In the genomic region with DNA sequence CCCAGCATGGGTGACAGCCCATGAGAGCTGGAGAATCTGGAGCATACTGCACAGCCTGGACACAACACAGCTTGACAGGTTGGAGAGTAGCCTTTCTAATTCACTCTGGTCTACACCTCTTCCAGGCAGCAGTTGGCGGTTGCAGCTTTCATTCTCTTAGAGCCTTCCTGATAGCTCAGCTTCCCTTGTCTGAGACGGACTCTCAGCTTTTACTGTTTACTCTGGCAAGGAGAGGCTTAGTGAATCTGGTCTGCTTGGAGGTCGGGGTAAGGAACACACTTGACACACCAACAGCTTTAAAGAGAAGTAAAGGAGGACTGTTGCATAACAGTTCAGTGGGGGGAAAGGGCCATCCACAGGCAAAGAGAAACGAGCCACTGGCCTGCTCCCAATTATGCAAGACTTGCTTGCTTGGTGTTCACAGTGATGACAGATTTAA, we compare ENCODE assay signal across 8 mouse cellular contexts. TPM values are rescaled to one million over a fixed set of nuclear protein-coding genes. Genes with fewer than 3 reads are reported as not detected.
DNase-seq lines count a peak whose midpoint lies in the region; ATAC-seq and TF ChIP-seq lines count a peak whose summit lies in the region.

No protein-coding gene starts in this region.

- no peak overlapping the region for H3K9ac ChIP-seq in kidney, postnatal 0 days (ENCODE audit: low read depth, low read length)

- no peak overlapping the region for H3K4me3 ChIP-seq in layer of hippocampus, adult 2 months
- no peak overlapping the region for H3K4me3 ChIP-seq in kidney, postnatal 0 days (replicated peaks; ENCODE audit: low read depth, low read length)

- no peaks in the 10 kb centered on the region for H3K36me3 ChIP-seq in kidney, postnatal 0 days (ENCODE audit: insufficient read depth, low read length)

- H3K27ac ChIP-seq in layer of hippocampus, adult 2 months = peak overlapping the region; percentile 81
- H3K27ac ChIP-seq in kidney, postnatal 0 days = peak overlapping the region; percentile 25; the same call in 1 of the 2 replicates

- H3K9me3 ChIP-seq in kidney, postnatal 0 days (replicated peaks; ENCODE audit: low read length) = no peaks in the 10 kb centered on the region

- H3K4me2 ChIP-seq in kidney, postnatal 0 days (ENCODE audit: low read length) = no peak overlapping the region

- DNase-seq in layer of hippocampus, adult 2 months (ENCODE audit: low spot score in 2 of 2) = no peak
- DNase-seq in layer of hippocampus, adult 9-10 months (ENCODE audit: low spot score) = no peak
- DNase-seq in cerebellum, adult 9-10 months = peak; percentile 45
- peak; percentile 81 for DNase-seq in heart, adult 8-10 months (ENCODE audit: low spot score)
- peak; percentile 65 for DNase-seq in kidney, postnatal 0 days (ENCODE audit: low spot score)
- no peak for DNase-seq in right cerebral cortex, adult 2 months (ENCODE audit: low spot score in 2 of 2)

- 35% methylated on average over 4 of the region's 4 CpGs for WGBS in kidney, postnatal 0 days

- no peak for ATAC-seq in kidney, postnatal 0 days (replicated peaks; ENCODE audit: low FRiP score, low read depth)
- ATAC-seq in megakaryocyte, adult 5-6 weeks (ENCODE audit: poor library complexity, severe bottlenecking) = peak; percentile 98
- ATAC-seq in inflammation-experienced regulatory T-cells, adult 6 months = no peak

- H3K4me1 ChIP-seq in kidney, postnatal 0 days (replicated peaks; ENCODE audit: insufficient read depth, low read length) = peaks cover 7% of the 10 kb centered on the region

- no peaks in the 10 kb centered on the region for H3K27me3 ChIP-seq in kidney, postnatal 0 days (ENCODE audit: insufficient read depth, low read length)

- TF ChIP-seq CTCF in layer of hippocampus, adult 2 months (conservative IDR thresholded peaks at IDR 0.05) = no peak
- TF ChIP-seq CTCF in kidney, postnatal 0 days (IDR thresholded peaks at IDR 0.05; ENCODE audit: low read depth) = no peak

RNA-seq across cellular contexts. Expression of a gene that starts 22.1 kb away (rescaled TPM):
- 10 to 100 TPM; 19.7 to 20.6 TPM for total RNA-seq in layer of hippocampus, adult 2 months (2021)
- total RNA-seq in heart, adult 8-10 months (2022) = 10 to 100 TPM; 13.5 to 18.2 (median 15.0) TPM
- 41.0 and 44.9 TPM in 2 replicates for polyA plus RNA-seq in kidney, postnatal 0 days (2015; fragmentation: Nextera tagmentation; extraction: Ambion mirVana)
- total RNA-seq in megakaryocyte, adult 5-6 weeks (2015) = 10.9 and 18.2 TPM in 2 replicates
- total RNA-seq in megakaryocyte, adult 5-6 weeks (2017) = 11.3 and 20.2 TPM in 2 replicates
- 10 to 100 TPM; 26.8 to 42.3 (median 40.3) TPM for polyA plus RNA-seq in inflammation-experienced regulatory T-cells, adult 6 months (2017; shearing (Covaris generic))

RNA-seq across cellular contexts. Expression of a gene that starts 46.2 kb away (rescaled TPM):
- 10 to 100 TPM; 44.9 to 46.1 TPM for total RNA-seq in layer of hippocampus, adult 2 months (2021)
- total RNA-seq in heart, adult 8-10 months (2022) = 10 to 100 TPM; 16.7 to 20.6 (median 17.7) TPM
- polyA plus RNA-seq in kidney, postnatal 0 days (2015; fragmentation: Nextera tagmentation; extraction: Ambion mirVana) = 9.5 and 10.3 TPM in 2 replicates
- 9.5 and 10.1 TPM in 2 replicates for total RNA-seq in megakaryocyte, adult 5-6 weeks (2015)
- 18.9 and 20.0 TPM in 2 replicates for total RNA-seq in megakaryocyte, adult 5-6 weeks (2017)
- polyA plus RNA-seq in inflammation-experienced regulatory T-cells, adult 6 months (2017; shearing (Covaris generic)) = 1 to 10 TPM; 5.4 to 9.3 (median 7.2) TPM

RNA-seq across cellular contexts. Expression of a gene that starts 47.1 kb away (rescaled TPM):
- total RNA-seq in layer of hippocampus, adult 2 months (2021) = 10 to 100 TPM; 58.5 to 59.2 TPM
- total RNA-seq in heart, adult 8-10 months (2022) = 100 to 1,000 TPM in 1 of 4 experiments, 10 to 100 TPM in 3; 85.5 to 108 (median 91.8) TPM
- 91.1 and 92.5 TPM in 2 replicates for polyA plus RNA-seq in kidney, postnatal 0 days (2015; fragmentation: Nextera tagmentation; extraction: Ambion mirVana)
- 48.9 and 55.7 TPM in 2 replicates for total RNA-seq in megakaryocyte, adult 5-6 weeks (2015)
- 32.0 and 46.4 TPM in 2 replicates for total RNA-seq in megakaryocyte, adult 5-6 weeks (2017)
- polyA plus RNA-seq in inflammation-experienced regulatory T-cells, adult 6 months (2017; shearing (Covaris generic)) = 10 to 100 TPM; 66.2 to 80.0 (median 77.7) TPM

RNA-seq across cellular contexts. Expression of a gene that starts 54.6 kb away (rescaled TPM):
- total RNA-seq in layer of hippocampus, adult 2 months (2021) = 1 to 10 TPM; 1.5 to 2.7 TPM
- 1 to 10 TPM in 1 of 4 experiments, under 1 TPM in 3; 0.44 to 1.0 (median 0.58) TPM for total RNA-seq in heart, adult 8-10 months (2022)
- 4.0 TPM in 2 replicates for polyA plus RNA-seq in kidney, postnatal 0 days (2015; fragmentation: Nextera tagmentation; extraction: Ambion mirVana)
- 0.13 and 0.34 TPM in 2 replicates for total RNA-seq in megakaryocyte, adult 5-6 weeks (2015)
- 0.08 and 0.11 TPM in 2 replicates for total RNA-seq in megakaryocyte, adult 5-6 weeks (2017)
- polyA plus RNA-seq in inflammation-experienced regulatory T-cells, adult 6 months (2017; shearing (Covaris generic)) = under 1 TPM in 2 of 3 experiments, not detected in 1; 0.15 to 0.24 TPM

Comparison
In these comparisons a context has a peak if more than half of its experiments do, and no peak if none do; other contexts are left out.
1. DNase-seq: peak in cerebellum, adult 9-10 months (single experiment), heart, adult 8-10 months (single experiment) and kidney, postnatal 0 days (single experiment); none in layer of hippocampus, adult 2 months (0 of 2), layer of hippocampus, adult 9-10 months (single experiment) and right cerebral cortex, adult 2 months (0 of 2).